Mouse (Mus musculus): ENCODE data around the gene Myh14.

GRCm38 (mm10) chr7:44581637-44582036 is 89.0 kb downstream of the Myh14 start:
- TF ChIP-seq POLR2A (IDR thresholded peaks at IDR 0.05; ENCODE audit: borderline replicate concordance, insufficient read depth, low read length) (no peak), CTCF (IDR thresholded peaks at IDR 0.05; ENCODE audit: borderline replicate concordance, insufficient read depth, low read depth, low read length) (no peak)
